Mouse (Mus musculus): ENCODE data around the gene Zdhhc13.
A peak's percentile ranks its signal among the peaks of the same experiment; 100 is the strongest.

Zdhhc13 gene

DNA sequence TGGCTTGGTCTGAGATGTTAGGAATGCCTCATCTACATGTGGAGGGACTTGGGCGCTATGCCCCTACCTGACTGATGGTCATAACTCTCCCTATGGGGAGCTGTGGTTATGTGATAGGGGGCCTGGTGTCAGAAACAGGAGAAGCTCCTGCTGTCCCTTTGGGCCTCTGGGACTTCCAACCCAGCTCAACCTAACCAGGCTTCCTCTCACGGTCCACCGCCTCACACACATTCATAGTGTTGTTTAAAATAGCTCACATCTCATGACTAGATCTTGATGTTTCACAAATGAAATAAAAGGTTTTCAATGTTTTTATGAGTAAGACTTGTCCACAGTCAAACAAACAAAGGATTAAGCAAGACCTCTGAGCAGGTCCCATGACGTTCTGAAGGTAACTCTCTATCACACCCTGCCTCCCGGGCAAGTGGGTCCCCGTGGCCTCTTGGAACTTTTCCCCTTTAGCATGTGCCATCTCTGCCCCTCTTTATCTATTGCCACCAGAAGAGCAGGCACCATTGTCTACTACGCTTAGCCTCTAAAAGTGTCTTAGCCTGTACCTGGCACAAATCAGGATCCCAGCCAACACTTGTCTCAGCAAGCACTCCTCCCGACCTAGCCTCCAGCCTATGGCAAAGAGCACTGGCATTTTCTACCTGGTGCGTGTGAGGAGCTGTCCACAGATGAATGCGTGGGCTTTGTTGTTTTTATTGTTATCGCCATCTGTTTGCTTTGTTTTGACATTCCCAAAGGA, 3.9 kb upstream of the Zdhhc13 start:
- DNase-seq (ENCODE audit: low read depth, low spot score): no peak

DNA sequence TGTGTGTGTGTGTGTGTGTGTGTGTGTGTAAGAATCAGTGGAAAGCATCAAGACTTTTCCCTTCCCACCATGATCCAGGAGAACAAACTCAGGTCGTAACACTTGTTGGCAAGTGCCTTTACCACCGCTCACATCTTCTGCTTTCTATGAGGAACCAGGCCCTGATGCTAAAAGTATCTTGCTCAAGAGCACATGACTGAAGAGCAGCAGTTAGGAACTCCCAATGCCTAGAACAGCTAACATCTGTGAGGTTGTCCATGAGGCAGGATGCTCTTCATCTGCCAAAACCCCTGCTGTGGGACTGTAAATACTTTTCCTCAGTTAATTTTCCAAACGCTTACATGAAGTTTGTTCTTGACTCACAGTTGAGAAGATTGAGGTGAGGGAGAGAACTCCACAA, 455 bp upstream of the Zdhhc13 start:
- DNase-seq (ENCODE audit: low read depth, low spot score): no peak

DNA sequence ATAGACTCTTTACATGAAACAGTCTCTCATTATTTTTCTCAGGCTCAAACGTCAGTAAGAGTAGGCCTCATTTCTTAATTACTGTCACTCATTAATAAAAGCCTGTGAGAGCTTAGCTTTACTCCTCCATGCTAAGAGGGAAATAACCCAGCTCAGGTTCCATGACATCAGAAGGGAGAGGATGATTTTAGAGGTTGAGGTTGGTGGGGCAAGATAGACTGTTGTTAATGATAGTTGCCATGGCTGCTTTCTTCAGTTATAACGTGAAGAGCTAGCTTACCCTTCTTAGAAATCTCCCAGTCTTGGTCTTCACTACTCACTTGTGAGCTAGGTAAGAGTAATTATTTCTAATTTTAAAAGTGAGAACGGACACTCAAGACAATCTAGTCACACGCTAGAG, 1.3 kb downstream of the Zdhhc13 start:
- DNase-seq (ENCODE audit: low read depth, low spot score): no peak

DNA sequence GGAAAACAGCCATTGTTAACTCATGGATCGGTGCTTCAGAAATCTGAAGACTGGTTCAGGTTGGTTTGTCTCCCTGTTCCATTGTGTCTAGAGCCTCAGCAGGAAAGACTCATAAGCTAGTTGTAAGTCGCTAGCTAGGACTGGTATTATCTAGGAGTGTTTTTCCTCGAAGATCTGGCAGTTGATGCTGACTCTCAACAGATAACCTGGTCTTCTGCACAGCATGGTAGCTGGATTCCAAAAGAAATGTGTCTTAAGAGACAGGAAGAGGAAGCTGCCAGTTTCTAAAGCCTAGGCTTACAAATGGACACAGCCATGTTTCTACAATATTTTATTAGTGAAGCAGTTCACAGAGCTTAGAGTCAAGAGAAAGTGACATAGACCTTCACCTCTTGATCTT, 2.6 kb downstream of the Zdhhc13 start:
- no peak for DNase-seq (ENCODE audit: low read depth, low spot score)

DNA sequence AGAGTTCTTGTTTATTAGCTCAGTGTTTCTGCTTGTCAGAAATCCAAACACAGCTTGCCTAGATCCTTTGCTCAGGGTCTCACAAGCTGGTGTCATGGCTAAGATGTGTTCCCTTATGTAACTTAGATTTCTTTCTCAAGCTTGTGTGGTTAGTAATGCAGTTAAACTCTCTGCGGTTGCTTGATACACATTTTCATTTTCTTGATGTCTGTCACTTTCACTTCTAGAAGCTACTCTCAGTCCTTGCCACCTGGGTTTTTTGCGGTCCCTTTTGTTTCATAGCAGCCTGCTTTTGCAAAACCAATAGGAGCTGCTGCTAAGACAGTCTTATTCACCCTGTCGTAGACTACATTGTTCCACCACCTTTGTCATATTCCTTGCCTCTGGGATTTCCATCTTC, 6.3 kb downstream of the Zdhhc13 start:
- no peak for DNase-seq (ENCODE audit: low read depth, low spot score)

DNA sequence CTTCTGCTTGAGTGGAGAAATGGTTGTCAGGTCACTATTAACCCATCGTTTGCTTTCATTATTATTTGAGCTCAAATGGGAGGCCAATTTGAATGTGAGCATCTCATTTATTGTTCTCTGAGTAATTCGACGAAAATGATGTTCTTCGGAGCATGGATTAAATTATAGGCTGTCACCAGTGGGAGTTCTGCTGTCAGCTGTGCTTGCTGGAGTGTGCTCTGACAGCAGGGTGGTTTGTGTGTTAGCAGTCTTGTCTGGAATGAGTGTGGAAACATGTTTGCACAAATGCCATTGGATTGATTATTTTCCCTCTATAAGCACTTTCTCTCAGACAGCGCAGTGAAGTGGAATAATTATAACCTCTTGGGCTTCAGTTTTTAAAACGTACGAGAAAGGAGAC, 14.6 kb downstream of the Zdhhc13 start:
- no peak for DNase-seq (ENCODE audit: low read depth, low spot score)

DNA sequence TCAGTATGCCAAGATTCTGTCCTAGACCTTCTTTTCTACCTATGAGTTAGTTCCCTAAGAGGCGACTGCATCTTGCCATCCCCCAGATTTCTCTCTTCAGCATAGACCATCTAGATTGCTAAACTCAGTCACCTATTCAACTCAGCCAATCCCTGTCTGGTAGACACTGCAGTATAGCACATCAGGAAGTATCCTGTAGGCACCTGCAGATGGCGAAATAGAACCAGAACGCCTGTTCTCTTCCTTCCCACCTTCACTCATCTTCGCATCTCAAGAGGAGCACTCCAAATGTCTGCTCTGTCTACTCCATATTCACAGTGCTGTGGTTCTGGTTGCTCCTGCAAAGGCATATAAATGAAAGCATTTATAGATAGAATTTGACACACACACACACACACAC, 17.8 kb downstream of the Zdhhc13 start:
- DNase-seq (ENCODE audit: low read depth, low spot score): no peak

DNA sequence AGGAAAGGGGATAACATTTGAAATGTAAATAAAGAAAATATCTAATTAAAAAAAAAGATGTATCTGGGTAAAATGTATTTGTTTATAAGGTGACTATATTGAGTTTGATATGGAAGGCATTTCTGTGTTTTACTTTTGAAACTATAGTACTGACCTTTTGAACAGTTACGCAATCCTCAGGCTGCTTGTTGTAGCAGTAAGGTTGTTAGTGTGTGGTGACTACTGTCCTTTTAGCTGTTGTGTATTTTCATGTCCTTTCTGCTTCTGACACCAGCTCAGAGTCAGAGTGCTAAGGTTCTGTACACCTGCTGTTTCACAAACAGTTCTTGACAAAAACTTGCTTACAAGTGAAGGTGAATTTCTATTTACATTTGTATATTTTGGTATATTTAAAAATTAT, 21.8 kb downstream of the Zdhhc13 start:
- DNase-seq (ENCODE audit: low read depth, low spot score): no peak

DNA sequence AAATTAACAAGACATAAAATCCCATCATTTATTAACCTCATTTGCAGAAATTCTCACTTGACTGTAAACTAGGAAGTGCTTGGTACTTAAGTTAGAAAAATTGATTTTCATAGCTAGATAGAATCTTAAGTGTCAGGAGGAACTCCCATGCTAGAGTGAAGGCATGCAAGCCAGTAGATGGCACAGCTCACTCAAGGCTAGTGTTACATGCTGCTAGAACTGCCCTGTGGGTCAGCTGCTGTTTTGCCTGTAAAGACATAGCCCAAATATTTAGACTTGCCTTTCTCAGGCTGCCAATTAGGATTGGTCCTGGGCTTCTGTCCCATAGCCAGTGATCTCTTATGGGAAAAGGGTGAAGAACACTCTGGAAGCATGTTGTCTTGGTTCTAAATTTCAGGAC, 23.6 kb downstream of the Zdhhc13 start:
- DNase-seq (ENCODE audit: low read depth, low spot score): no peak

DNA sequence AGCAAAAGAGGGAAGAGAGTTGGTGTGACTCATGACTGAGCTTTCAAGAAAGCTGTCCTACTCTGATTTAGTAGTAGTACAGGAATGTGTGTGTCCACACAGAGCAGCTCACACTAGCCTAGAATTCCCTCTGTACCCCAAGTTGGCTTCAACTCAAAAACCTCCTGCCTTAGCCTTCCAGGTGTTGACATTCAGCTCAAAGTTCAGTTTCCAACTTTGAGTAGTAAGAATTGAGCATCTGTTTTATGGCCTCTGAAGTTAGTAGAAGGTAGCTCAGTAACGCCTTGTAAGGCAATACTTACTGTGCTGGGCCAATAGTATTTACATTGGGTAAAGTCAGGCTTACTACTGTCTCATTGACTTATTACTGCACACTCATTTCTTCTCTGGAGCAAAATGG, 24.8 kb downstream of the Zdhhc13 start:
- no peak for DNase-seq (ENCODE audit: low read depth, low spot score)

DNA sequence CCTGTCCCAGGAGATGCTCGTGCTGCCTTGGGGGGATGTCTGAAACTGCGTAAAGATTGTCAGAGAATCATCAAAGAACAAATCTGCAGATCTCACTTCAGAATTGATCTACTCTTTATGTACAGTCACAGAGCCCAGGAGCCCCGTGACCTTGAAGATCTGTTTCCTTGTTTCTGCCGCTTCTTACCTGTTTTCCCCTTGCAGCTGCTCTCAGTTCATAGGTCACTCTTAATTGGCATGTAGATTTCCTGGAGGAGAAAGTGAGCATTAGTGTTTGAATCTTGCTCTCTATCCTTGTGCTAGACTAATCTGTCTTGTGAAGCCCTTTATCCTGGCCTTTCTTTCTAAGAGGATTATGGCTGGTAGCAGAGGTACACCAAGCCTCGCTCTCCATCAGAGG, 32.9 kb downstream of the Zdhhc13 start:
- DNase-seq (ENCODE audit: low read depth, low spot score): peak; percentile 17

DNA sequence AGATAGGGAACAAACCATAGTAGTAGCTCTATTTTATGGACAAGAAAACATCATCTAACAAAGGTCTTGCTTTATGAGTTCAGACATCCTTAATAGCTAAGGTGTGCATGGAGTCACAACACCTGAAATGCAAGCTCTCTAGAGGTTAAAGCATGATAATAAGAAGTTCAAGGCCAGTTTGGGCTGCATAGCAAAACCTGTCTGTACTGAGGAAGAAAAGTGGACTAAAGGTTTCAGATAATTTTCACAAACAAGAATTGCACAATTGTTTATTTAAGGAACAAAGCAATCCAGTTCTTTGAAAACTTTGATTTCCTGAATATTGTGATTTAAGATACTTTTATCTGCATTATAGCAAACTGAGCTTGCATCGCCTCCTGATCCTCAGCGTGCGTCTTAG, 34.8 kb downstream of the Zdhhc13 start:
- DNase-seq (ENCODE audit: low read depth, low spot score): no peak

DNA sequence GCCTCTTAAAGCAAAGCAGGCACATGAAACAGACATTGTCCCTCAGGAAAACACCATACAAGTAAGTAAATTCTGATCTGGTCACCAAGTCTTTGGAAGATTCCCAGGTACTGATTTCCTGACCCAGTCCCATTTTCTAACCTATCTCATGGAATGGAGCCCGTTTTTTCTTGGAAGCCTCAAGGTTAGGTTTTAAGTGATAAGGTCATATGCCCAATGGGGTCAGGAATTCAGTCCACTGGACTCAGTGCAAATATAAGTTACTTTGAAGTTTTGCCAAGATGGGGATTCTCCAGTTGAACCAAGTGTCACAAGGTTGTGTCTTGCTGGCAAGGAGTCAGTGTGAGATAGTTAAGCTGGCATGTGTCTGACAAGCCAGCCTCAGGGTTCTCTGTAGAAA, 35.9 kb downstream of the Zdhhc13 start:
- no peak for DNase-seq (ENCODE audit: low read depth, low spot score)

DNA sequence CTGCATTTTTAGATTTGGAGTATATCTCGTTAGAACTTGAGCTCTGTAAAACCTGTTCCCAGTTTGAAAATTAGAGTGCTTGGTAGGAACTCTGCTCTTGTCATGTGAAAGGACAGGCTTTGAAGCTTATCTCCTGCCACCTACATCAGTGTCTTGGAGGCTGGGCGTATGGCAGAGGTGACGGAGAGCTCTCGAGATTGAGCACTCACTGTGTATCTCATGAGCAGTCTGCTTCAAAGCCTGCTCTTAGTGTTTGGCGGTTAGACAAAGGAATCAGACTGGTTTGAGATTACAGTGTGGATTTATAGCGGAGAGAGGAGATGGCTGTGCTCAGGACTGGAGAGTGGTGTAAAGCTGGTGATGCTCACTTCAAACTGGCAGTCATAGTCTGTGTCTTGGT, 36.4 kb downstream of the Zdhhc13 start:
- no peak for DNase-seq (ENCODE audit: low read depth, low spot score)

DNA sequence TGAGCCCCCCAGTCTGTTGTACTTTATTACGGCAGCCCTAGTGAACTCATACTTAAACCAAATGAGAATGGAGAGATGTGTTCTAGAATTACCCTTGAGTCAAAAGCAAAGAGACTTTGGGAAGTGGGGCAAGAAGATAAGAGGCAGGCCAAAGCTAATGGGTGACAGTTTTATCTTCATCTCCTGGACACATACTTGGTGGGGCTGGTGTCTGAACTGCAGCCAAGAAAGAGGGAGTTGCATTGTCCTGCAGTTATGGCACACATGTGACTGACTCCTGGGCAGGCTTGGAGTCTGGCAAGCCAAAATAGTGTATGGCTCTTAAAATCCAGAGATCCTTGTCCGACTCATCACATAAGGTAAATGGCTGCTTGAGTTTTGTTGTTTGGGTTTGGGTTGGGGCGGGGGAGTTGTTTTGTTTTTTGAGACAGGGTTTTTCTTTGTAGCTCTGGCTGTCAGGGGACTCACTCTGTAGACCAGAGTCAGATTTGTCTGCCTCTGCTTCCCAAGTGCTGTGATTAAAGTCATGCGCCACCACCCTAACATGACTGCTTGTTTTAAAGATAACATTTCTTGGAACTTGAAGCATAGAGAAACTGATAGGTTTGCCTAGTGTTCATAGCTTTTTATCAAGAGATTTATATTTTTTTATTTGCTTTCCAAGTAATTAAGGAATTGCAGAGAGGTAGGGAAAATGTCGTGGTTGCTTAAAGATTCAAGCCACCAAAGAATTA, 40.5 kb downstream of the Zdhhc13 start:
- DNase-seq (ENCODE audit: low read depth, low spot score): no peak

DNA sequence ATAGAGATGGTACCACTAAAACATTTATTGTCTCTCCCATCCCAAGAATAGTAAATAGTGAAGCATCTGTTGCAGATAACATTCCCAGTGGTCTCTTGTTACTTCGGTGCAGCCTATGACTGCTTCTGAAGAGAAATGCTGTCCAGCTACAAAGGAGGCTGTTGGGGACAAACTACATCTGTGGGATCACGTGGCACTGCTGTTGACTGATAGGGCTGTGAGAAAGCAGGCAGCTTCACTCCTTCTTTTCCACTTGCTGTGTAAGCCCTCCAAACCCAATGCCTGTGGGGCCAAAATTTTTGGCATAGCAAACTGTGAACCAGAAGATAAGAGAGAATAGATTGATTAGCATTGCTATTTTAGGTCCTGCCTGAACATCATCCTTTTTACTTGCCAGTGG, 41.6 kb downstream of the Zdhhc13 start:
- no peak for DNase-seq (ENCODE audit: low read depth, low spot score)

DNA sequence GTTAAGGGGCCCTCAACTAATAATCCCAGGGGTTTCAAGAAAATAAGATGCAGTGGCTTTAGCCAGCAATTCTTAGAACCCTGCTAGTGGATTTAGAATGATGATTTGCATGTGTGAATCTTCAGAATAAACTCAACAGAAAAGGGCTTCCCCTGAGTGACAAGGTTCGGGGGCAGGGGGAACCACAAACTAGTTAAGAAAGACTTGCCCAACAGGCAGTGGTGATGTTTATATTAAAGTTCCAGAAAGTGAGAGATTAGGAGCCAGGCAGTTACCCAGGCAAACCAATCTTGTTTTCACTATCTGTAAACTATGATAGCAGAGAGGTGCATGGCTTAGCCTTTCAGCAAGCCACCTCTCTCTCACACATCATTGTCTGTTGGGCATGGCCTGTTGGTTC, 43.9 kb downstream of the Zdhhc13 start:
- DNase-seq (ENCODE audit: low read depth, low spot score): no peak

DNA sequence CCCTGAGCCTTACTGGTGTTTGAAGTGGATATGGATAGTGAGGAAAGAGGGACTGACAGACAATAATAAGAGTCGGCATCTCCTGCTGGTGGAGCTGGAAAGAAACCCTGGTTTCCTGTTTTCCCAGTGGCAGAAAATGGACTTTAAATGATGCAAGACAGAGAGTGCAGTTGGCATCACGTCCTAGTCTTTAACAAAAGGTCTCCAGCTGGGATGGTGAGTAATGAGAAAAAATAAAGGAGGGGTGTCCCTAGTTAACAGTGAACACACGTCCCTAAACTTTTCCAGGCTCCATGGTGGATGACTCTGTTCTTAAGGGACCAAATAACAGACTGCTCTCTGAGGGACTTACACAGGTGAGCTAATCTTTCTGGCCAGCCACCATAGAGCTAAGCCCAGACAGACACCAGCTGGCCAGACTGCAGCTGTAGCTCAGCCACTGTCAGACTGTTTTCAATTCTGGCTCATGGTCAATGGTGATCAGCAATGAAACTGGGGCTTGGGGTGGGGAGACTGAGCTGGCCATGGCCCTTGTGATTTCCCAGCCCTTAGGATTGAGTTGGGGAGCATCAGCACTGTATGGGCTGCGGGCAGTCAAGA, 45.7 kb downstream of the Zdhhc13 start:
- DNase-seq (ENCODE audit: low read depth, low spot score): no peak

DNA sequence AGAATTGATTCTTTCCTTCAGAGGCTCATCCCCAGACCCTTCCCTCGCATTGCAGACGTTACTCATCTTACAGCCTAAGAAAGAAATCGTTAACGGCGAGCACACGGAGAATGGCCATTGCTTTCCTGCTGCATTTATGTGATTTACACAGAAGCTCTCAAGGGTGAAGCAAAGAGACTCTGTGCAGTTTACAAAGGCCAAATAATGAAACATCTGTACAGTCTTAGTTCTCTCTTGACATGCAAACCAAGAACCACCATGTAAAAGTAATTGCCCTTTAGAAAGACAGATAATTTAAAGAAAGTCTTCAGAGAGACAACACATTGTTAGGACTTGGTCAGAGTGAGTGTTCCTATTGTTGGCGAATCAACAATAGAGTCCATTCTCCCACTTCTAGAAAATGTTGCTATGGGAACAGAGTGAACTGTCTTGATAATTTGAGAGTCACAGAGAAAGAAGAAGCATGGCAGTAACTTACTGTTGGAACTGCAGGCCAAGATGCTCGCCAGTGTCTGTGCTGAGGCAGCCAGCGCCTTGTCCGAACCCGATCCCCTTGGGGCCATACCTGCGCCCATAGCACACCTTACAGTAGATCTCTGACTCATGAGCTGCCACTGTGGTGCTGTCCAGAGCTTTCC, 46.3 kb downstream of the Zdhhc13 start:
- DNase-seq (ENCODE audit: low read depth, low spot score): no peak

DNA sequence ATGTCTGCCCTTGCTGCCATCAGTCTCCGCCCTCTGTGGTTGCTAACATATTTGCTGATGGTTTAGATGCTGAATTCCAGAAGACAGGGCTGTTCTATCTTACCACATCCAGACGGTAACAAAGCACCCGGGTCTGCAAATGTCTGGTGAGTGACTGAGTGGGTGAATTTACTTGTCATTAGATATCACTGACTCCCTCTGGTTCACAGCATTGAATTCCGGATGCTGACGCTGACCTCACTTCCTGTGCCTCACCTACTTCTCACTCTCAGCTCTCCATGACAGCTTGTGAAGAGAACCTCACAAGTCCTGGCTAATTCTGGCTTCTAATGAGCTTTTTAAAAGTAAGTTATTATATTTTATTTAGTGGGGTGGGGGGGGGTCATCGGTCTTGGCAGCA, 48.1 kb downstream of the Zdhhc13 start:
- DNase-seq (ENCODE audit: low read depth, low spot score): no peak

DNA sequence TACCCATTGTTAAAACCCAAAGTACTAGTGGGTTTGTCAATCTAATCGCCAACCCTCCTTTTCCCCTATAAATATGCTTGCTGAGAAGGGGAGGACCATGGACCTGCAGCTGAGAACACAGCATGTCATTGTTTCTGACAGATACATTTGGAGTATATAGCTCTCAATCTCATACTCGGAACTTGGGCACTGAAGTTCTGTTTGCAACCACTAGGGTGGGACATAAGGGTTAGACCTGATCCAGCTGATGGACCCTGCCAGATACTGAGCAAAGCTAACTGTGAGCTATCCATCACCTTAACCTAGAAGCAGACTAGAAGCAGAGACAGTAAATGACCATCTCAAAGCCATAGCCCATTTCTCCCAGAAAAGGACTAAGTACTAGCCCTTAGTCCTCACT, 49.6 kb downstream of the Zdhhc13 start:
- DNase-seq (ENCODE audit: low read depth, low spot score): no peak

DNA sequence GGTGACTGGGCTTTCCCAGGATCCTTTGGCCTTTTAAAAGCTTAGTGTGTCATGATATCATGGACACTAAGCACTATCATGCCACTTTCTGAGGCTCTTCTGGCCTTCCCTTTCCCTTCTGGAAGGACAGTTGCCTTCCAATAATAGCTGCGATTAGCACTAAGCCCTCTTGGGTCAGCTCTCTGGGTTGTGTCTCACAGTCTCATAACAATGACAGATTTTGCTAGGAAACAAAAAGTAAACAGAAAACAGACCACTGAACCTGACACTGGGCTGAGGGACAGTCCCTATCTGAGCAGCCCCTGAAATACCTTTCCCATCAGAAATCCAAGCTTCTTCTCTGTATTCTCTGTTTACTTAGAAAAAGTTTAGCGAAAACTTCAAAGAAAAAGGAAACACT, 51.7 kb downstream of the Zdhhc13 start:
- DNase-seq (ENCODE audit: low read depth, low spot score): no peak

DNA sequence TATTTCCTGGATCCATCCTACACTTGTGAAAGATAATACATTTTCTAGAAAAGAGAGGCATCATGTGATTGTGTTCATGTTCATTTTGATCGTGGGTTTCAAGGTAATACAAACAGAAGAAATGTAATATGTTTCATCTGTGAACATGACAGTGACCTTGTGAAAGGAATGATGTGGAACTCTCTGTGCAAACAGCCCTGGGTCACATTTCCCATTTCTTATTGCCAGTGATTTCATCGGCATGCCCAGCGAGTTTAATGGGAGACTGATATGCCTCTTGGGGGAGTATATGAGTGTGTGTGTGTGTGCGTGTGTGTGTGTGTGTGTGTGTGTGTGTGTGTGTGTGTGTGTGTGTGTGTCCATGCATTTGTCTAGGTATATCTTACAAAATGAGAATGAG, 52.7 kb downstream of the Zdhhc13 start:
- DNase-seq (ENCODE audit: low read depth, low spot score): no peak
